8 mouse cellular contexts compared by ENCODE assay signal in the genomic region with DNA sequence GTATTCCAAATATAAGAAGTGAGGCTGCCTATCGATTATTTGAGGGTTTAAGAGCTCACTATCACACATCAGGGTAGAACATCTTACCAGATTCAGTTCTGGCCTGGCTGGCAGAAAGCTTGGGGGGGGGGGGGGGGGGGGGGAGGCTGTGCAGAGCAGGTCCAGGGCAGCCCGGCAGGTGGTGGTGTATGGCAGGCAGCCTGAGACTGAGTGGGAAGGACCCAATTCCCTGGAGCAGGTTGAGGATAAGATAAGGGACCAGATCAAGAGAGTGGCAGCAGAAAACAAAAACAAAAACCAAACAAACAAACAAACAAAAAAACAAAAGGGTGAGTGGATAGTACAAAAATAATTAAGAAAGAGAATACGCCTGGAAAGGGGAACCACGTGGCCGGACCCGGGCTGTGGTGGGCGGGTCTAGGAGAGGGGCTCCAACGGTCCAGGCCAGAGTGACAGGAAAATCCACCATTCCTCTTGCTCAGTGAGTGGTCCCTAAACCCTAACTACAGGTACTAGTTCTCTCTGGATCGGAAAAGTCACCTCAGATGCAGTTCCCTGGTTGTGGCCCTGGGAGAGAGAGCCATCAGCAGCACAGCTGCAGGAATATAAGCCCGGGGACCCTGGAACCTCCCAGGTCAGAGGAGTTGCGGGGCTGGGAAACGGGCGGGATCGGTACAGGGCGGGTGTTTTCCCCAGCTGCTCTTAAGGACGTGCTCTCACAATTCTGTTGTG.
DNase-seq lines count a peak whose midpoint lies in the region; ATAC-seq lines count a peak whose summit lies in the region.

No protein-coding gene starts in this region.

- WGBS in kidney, embryonic 16.5 days: 21% methylated on average over 16 of the region's 16 CpGs
- WGBS in forebrain, embryonic 13.5 days: 19% methylated on average over 16 of the region's 16 CpGs
- 19% methylated on average over 16 of the region's 16 CpGs for WGBS in limb, embryonic 13.5 days
- WGBS in neural tube, embryonic 14.5 days: 24% methylated on average over 16 of the region's 16 CpGs

- no peaks in the 10 kb centered on the region for H3K36me3 ChIP-seq in kidney, embryonic 16.5 days (ENCODE audit: insufficient read depth, low read length)
- no peaks in the 10 kb centered on the region for H3K36me3 ChIP-seq in forebrain, embryonic 13.5 days (ENCODE audit: poor library complexity, severe bottlenecking)
- no peaks in the 10 kb centered on the region for H3K36me3 ChIP-seq in limb, embryonic 13.5 days
- no peaks in the 10 kb centered on the region for H3K36me3 ChIP-seq in neural tube, embryonic 14.5 days (ENCODE audit: control insufficient read depth, insufficient read depth, low read length)

- H3K27ac ChIP-seq in kidney, embryonic 16.5 days (ENCODE audit: low read length): no peak overlapping the region
- no peak overlapping the region for H3K27ac ChIP-seq in forebrain, embryonic 13.5 days
- H3K27ac ChIP-seq in limb, embryonic 13.5 days: no peak overlapping the region
- H3K27ac ChIP-seq in neural tube, embryonic 14.5 days (ENCODE audit: low read depth, low read length): no peak overlapping the region

- H3K9ac ChIP-seq in kidney, embryonic 16.5 days (replicated peaks; ENCODE audit: low read length): peak overlapping the region; percentile 73
- no peak overlapping the region for H3K9ac ChIP-seq in forebrain, embryonic 13.5 days
- H3K9ac ChIP-seq in limb, embryonic 13.5 days: peak overlapping the region; percentile 50
- peak overlapping the region; percentile 16; the same call in 1 of the 2 replicates for H3K9ac ChIP-seq in neural tube, embryonic 14.5 days (replicated peaks; ENCODE audit: low read depth, low read length)

- H3K4me1 ChIP-seq in kidney, embryonic 16.5 days (ENCODE audit: insufficient read depth, low read length): no peaks in the 10 kb centered on the region
- H3K4me1 ChIP-seq in forebrain, embryonic 13.5 days: no peaks in the 10 kb centered on the region
- no peaks in the 10 kb centered on the region for H3K4me1 ChIP-seq in limb, embryonic 13.5 days
- H3K4me1 ChIP-seq in neural tube, embryonic 14.5 days (ENCODE audit: control insufficient read depth, insufficient read depth, low read length): no peaks in the 10 kb centered on the region

- no peaks in the 10 kb centered on the region for H3K9me3 ChIP-seq in kidney, embryonic 16.5 days (ENCODE audit: low read length)
- H3K9me3 ChIP-seq in forebrain, embryonic 13.5 days (replicated peaks): 0 out of 2 replicates have a peak, but pooled peaks cover 9% of the 10 kb centered on the region
- H3K9me3 ChIP-seq in limb, embryonic 13.5 days: no peaks in the 10 kb centered on the region
- no peaks in the 10 kb centered on the region for H3K9me3 ChIP-seq in neural tube, embryonic 14.5 days (ENCODE audit: control insufficient read depth, low read length)

- H3K27me3 ChIP-seq in kidney, embryonic 16.5 days (ENCODE audit: insufficient read depth, low read length): no peaks in the 10 kb centered on the region
- no peaks in the 10 kb centered on the region for H3K27me3 ChIP-seq in forebrain, embryonic 13.5 days
- no peaks in the 10 kb centered on the region for H3K27me3 ChIP-seq in limb, embryonic 13.5 days
- no peaks in the 10 kb centered on the region for H3K27me3 ChIP-seq in neural tube, embryonic 14.5 days (ENCODE audit: control insufficient read depth, insufficient read depth, low read length)

- peak; percentile 98 for ATAC-seq in kidney, embryonic 16.5 days (ENCODE audit: low FRiP score, low TSS enrichment)
- peak; percentile 92 for ATAC-seq in forebrain, embryonic 13.5 days
- ATAC-seq in limb, embryonic 13.5 days (ENCODE audit: low FRiP score, low read depth): peak; percentile 91
- ATAC-seq in neural tube, embryonic 14.5 days (ENCODE audit: low read depth): peak; percentile 96

- H3K4me2 ChIP-seq in kidney, embryonic 16.5 days (replicated peaks; ENCODE audit: low read depth, low read length): peak overlapping the region; percentile 58
- H3K4me2 ChIP-seq in forebrain, embryonic 13.5 days: peak overlapping the region; percentile 54
- H3K4me2 ChIP-seq in limb, embryonic 13.5 days (replicated peaks): peak overlapping the region; percentile 59
- peak overlapping the region; percentile 46 for H3K4me2 ChIP-seq in neural tube, embryonic 14.5 days (ENCODE audit: low read depth, low read length)

- H3K4me3 ChIP-seq in kidney, embryonic 16.5 days (ENCODE audit: low read length): peak overlapping the region; percentile 60
- peak overlapping the region; percentile 40 for H3K4me3 ChIP-seq in forebrain, embryonic 13.5 days
- H3K4me3 ChIP-seq in limb, embryonic 13.5 days: peak overlapping the region; percentile 46
- peak overlapping the region; percentile 44 for H3K4me3 ChIP-seq in neural tube, embryonic 14.5 days (ENCODE audit: low read depth, low read length)

- DNase-seq in kidney, adult 9 months: no peak
- DNase-seq in adrenal gland, postnatal 25 days: peak; percentile 24
- DNase-seq in spleen, postnatal 36 days (ENCODE audit: low spot score in 2 of 2): no peak
- DNase-seq in frontal cortex, postnatal 36 days (ENCODE audit: low spot score in 2 of 2): no peak
